Mouse (Mus musculus): ENCODE data around the gene Tmem139.

- no peak for TF ChIP-seq CTCF (IDR thresholded peaks at IDR 0.05; ENCODE audit: borderline replicate concordance, insufficient read depth, low read length)
- no peak for TF ChIP-seq POLR2A (IDR thresholded peaks at IDR 0.05; ENCODE audit: low read depth, low read length)
Observed at GRCm38 (mm10) chr6:42251791-42252190, 10.0 kb upstream of the Tmem139 start.

Measured in embryonic fibroblast, embryonic 13.5 days (primary cell).